Mouse (Mus musculus) heart, adult 2 months (tissue): ENCODE measurements around the gene Asic2. TPM values are rescaled to one million over a fixed set of nuclear protein-coding genes. Genes with fewer than 3 reads are reported as not detected.
A peak's percentile ranks its signal among the peaks of the same experiment; 100 is the strongest.

Source experiments
- DNase-seq, 2 experiments: peaks; one replicate each; pipeline ENCODE4 v3.0.0; 2021
- H3K27ac ChIP-seq: fragments of 200-600 bp; 2 replicates; pipeline ENCODE4 v1.8.1; 2022
- H3K27me3 ChIP-seq: fragments of 200-500 bp; 2 replicates; pipeline ENCODE4 v1.6.1; 2012; ENCODE audit warnings: mild to moderate bottlenecking, low read length, inconsistent platforms, mixed read lengths; ENCODE audit not compliant: control insufficient read depth, insufficient read depth
- H3K36me3 ChIP-seq: fragments of 200-500 bp; 2 replicates; pipeline ENCODE4 v1.6.1; 2012; ENCODE audit warnings: low read length, inconsistent platforms; ENCODE audit not compliant: control insufficient read depth, insufficient read depth
- H3K4me1 ChIP-seq: fragments of 200-500 bp; 2 replicates; pipeline ENCODE4 v1.6.1; 2011; ENCODE audit warnings: low read length; ENCODE audit not compliant: control insufficient read depth, insufficient read depth
- H3K4me3 ChIP-seq: fragments of 200-600 bp; 2 replicates; pipeline ENCODE4 v1.8.1; 2022
- H3K79me2 ChIP-seq: fragments of 200-500 bp; replicated peaks from 2 replicates; pipeline ENCODE4 v1.6.1; 2012; ENCODE audit warnings: mild to moderate bottlenecking, inconsistent platforms, low read length, moderate library complexity, mixed read lengths; ENCODE audit not compliant: control insufficient read depth, insufficient read depth
- H3K9ac ChIP-seq: fragments of 200-500 bp; 2 replicates; pipeline ENCODE4 v1.6.1; 2012; ENCODE audit warnings: low read depth, mild to moderate bottlenecking, control low read depth, inconsistent platforms, low read length, mixed read lengths
- CTCF ChIP-seq: fragments of 200-600 bp; IDR thresholded peaks from 2 replicates; pipeline ENCODE4 v1.8.1; 2022; ENCODE audit warnings: antibody characterized with exemption, mild to moderate bottlenecking, moderate library complexity
- EP300 ChIP-seq: fragments of 200-500 bp; IDR thresholded peaks from 2 replicates; pipeline ENCODE4 v1.6.1; 2011; ENCODE audit warnings: low read depth, low read length, control low read depth; ENCODE audit not compliant: insufficient read depth
- POLR2A ChIP-seq: fragments of 200-500 bp; IDR thresholded peaks from 2 replicates; pipeline ENCODE4 v1.6.1; 2011; ENCODE audit warnings: mild to moderate bottlenecking, low read depth, low read length, control low read depth; ENCODE audit not compliant: insufficient read depth
- WGBS: fragments of 180-500 bp; shearing (Covaris S2); methylation state at CpG from one replicate; pipeline ENCODE4 v1.1.7; 2018; 5-methylcytosine and 5-hydroxymethylcytosine counted together
- intact Hi-C: fragments of 180-260 bp; cut with DNase I; formaldehyde crosslinking; loops from one replicate; pipeline ENCODE4 v1.15.1; 2025
- polyA plus RNA-seq: library from polyadenylated mRNA; depleted of rRNA; stranded (reverse); fragments of >200 nt; gene quantifications from 2 replicates; pipeline ENCODE4 v1.2.3, GENCODE M21; 2012
- total RNA-seq, 2 experiments: library from RNA; stranded (reverse); gene quantifications; 2 replicates each; pipeline ENCODE4 v1.2.3; 2021

Gene Asic2
- total and polyA plus RNA-seq, 3 experiments = not detected

- no peak for DNase-seq
- H3K79me2 ChIP-seq = no peaks in the 10 kb centered on the region
- no peaks in the 10 kb centered on the region for H3K4me1 ChIP-seq
- intact Hi-C loops = no loop called here
- WGBS = 53% methylated on average over 10 of the region's 10 CpGs
- no peaks in the 10 kb centered on the region for H3K36me3 ChIP-seq
- TF ChIP-seq POLR2A = no peak
- no peak for TF ChIP-seq CTCF
- no peak for TF ChIP-seq EP300
- no peak overlapping the region for H3K27ac ChIP-seq
- H3K27me3 ChIP-seq = no peaks in the 10 kb centered on the region
- no peak overlapping the region for H3K4me3 ChIP-seq
- no peak overlapping the region for H3K9ac ChIP-seq
Measured at GRCm38 (mm10) chr11:81865661-81866382, 102.4 kb downstream of the Asic2 start.

GRCm38 (mm10) chr11:81860250-81860972 lies 107.8 kb downstream of the Asic2 start, which contains the start of gene 5530401A14Rik:
5530401A14Rik (plus strand) TSS chr11:81860673.
- DNase-seq = no peak
- Histone ChIP-seq H3K4me3 (no peak within 1 kb of the TSS), H3K9ac (no peak within 1 kb of the TSS), H3K4me1 (no peaks in the 10 kb centered on the region), H3K79me2 (no peaks in the 10 kb centered on the region), H3K27ac (no peak within 1 kb of the TSS), H3K27me3 (no peaks in the 10 kb centered on the region; the same call in 1 of the 2 replicates), H3K36me3 (no peaks in the 10 kb centered on the region)
- intact Hi-C loops = no loop called here
- TF ChIP-seq POLR2A (no peak), EP300 (no peak), CTCF (no peak)
- 46% methylated on average over 4 of the region's 4 CpGs for WGBS

GRCm38 (mm10) chr11:81847773-81848490 lies 120.3 kb downstream of the Asic2 start:
- no peak overlapping the region for H3K9ac ChIP-seq
- TF ChIP-seq POLR2A (no peak), CTCF (no peak), EP300 (no peak)
- no peak overlapping the region for H3K27ac ChIP-seq
- H3K36me3 ChIP-seq = no peaks in the 10 kb centered on the region
- WGBS = 54% methylated on average over 1 of the region's 1 CpGs
- intact Hi-C loops = no loop called here
- H3K4me3 ChIP-seq = no peak overlapping the region
- H3K79me2 ChIP-seq = no peaks in the 10 kb centered on the region
- no peaks in the 10 kb centered on the region for H3K4me1 ChIP-seq
- H3K27me3 ChIP-seq = no peaks in the 10 kb centered on the region
- DNase-seq = no peak

- Histone ChIP-seq H3K36me3 (no peaks in the 10 kb centered on the region), H3K27ac (no peak overlapping the region), H3K27me3 (no peaks in the 10 kb centered on the region), H3K9ac (no peak overlapping the region), H3K4me1 (no peaks in the 10 kb centered on the region), H3K4me3 (no peak overlapping the region), H3K79me2 (no peaks in the 10 kb centered on the region)
- WGBS = 68% methylated on average over 3 of the region's 3 CpGs
- intact Hi-C loops = no loop called here
- TF ChIP-seq EP300 (no peak), POLR2A (no peak), CTCF (no peak)
- no peak for DNase-seq
Measured at GRCm38 (mm10) chr11:81845686-81846036, 122.6 kb downstream of the Asic2 start.

- Histone ChIP-seq H3K79me2 (no peaks in the 10 kb centered on the region), H3K36me3 (no peaks in the 10 kb centered on the region), H3K27ac (no peak overlapping the region), H3K4me3 (no peak overlapping the region), H3K4me1 (no peaks in the 10 kb centered on the region), H3K9ac (no peak overlapping the region), H3K27me3 (no peaks in the 10 kb centered on the region)
- 45% methylated on average over 5 of the region's 5 CpGs for WGBS
- DNase-seq = peak in 1 of 2 experiments; percentile 10
- intact Hi-C loops = no loop called here
- TF ChIP-seq POLR2A (no peak), CTCF (no peak), EP300 (no peak)
Measured at GRCm38 (mm10) chr11:81845010-81845685, 123.1 kb downstream of the Asic2 start.
